Mouse (Mus musculus): ENCODE measurements around the gene Rxfp3. TPM values are rescaled to one million over a fixed set of nuclear protein-coding genes. Genes with fewer than 3 reads are reported as not detected.

Rxfp3 gene
- polyA plus RNA-seq, 1 experiment from 2014 or later = not detected

GRCm38 (mm10) chr15:11036535-11037375 lies 1.0 kb downstream of the Rxfp3 start:
- in situ Hi-C loops (cut with MboI; ENCODE audit: low pct_unique_long_range_greater_than_20kb) = loop anchor here (5.0 to 25.0 kb wide), 3 partner anchors 286 to 926 kb away; no protein-coding TSS in a partner anchor
- ChIA-PET POLR2A (interaction anchor here (0.7 to 1.6 kb wide), 2 partner anchors 28 to 116 kb away, joined by 3 to 4 read pairs; partner anchors contain the start of gene Adamts12), CTCF (interaction anchor here (4.6 kb wide), 1 partner anchor 343 kb away, joined by 30 read pairs; no protein-coding TSS in a partner anchor)
- ATAC-seq = no peak
- H3K27me3 ChIP-seq = peaks cover 52% of the 10 kb centered on the region
- no peak for DNase-seq (ENCODE audit: low read depth, low spot score)
- TF ChIP-seq CTCF (IDR thresholded peaks at IDR 0.05) = no peak

- ATAC-seq (no peak), DNase-seq (ENCODE audit: low read depth, low spot score) (no peak)
- POLR2A ChIA-PET = no interaction called here
- no peak for TF ChIP-seq CTCF (IDR thresholded peaks at IDR 0.05)
- peaks cover 52% of the 10 kb centered on the region for H3K27me3 ChIP-seq
- in situ Hi-C loops (cut with MboI; ENCODE audit: low pct_unique_long_range_greater_than_20kb) = loop anchor here (5.0 to 25.0 kb wide), 3 partner anchors 286 to 926 kb away; no protein-coding TSS in a partner anchor
- CTCF ChIA-PET = no interaction called here
These were observed 1.8 kb downstream of the Rxfp3 start for GRCm38 (mm10) chr15:11035947-11036474.

- ATAC-seq = no peak
- TF ChIP-seq CTCF (IDR thresholded peaks at IDR 0.05) = no peak
- no peak for DNase-seq (ENCODE audit: low read depth, low spot score)
- H3K27me3 ChIP-seq = peaks cover 32% of the 10 kb centered on the region
- CTCF ChIA-PET = interaction anchor here (1.5 kb wide), 1 partner anchor 14 kb away, joined by 3 read pairs; no protein-coding TSS in a partner anchor
- POLR2A ChIA-PET = no interaction called here
- in situ Hi-C loops (cut with MboI; ENCODE audit: low pct_unique_long_range_greater_than_20kb) = loop anchor here (5.0 to 25.0 kb wide), 2 partner anchors 88 to 932 kb away; no protein-coding TSS in a partner anchor
These were observed 7.6 kb downstream of the Rxfp3 start for GRCm38 (mm10) chr15:11030188-11030587.

- POLR2A ChIA-PET = no interaction called here
- DNase-seq (ENCODE audit: low read depth, low spot score) = no peak
- CTCF ChIA-PET = no interaction called here
- in situ Hi-C loops (cut with MboI; ENCODE audit: low pct_unique_long_range_greater_than_20kb) = loop anchor here (25.0 kb wide), 1 partner anchor 935 kb away; no protein-coding TSS in a partner anchor
- TF ChIP-seq CTCF (IDR thresholded peaks at IDR 0.05) = no peak
- ATAC-seq = no peak
- H3K27me3 ChIP-seq = peaks cover 34% of the 10 kb centered on the region
These were observed 10.8 kb downstream of the Rxfp3 start for GRCm38 (mm10) chr15:11026801-11027561.

- no peak for TF ChIP-seq CTCF (IDR thresholded peaks at IDR 0.05)
- ATAC-seq (no peak), DNase-seq (ENCODE audit: low read depth, low spot score) (no peak)
- ChIA-PET POLR2A (no interaction called here), CTCF (no interaction called here)
- peaks cover 14% of the 10 kb centered on the region for H3K27me3 ChIP-seq
- in situ Hi-C loops (cut with MboI; ENCODE audit: low pct_unique_long_range_greater_than_20kb) = no loop called here
These were observed 22.9 kb downstream of the Rxfp3 start for GRCm38 (mm10) chr15:11014931-11015330.

GRCm38 (mm10) chr15:11010976-11011548 lies 26.7 kb downstream of the Rxfp3 start:
- in situ Hi-C loops (cut with MboI; ENCODE audit: low pct_unique_long_range_greater_than_20kb) = no loop called here
- no peak for TF ChIP-seq CTCF (IDR thresholded peaks at IDR 0.05)
- ChIA-PET CTCF (no interaction called here), POLR2A (no interaction called here)
- peaks cover 22% of the 10 kb centered on the region for H3K27me3 ChIP-seq
- no peak for DNase-seq (ENCODE audit: low read depth, low spot score)
- ATAC-seq = no peak

GRCm38 (mm10) chr15:11008756-11009155 lies 29.0 kb downstream of the Rxfp3 start:
- TF ChIP-seq CTCF (IDR thresholded peaks at IDR 0.05) = no peak
- no peak for ATAC-seq
- DNase-seq (ENCODE audit: low read depth, low spot score) = no peak
- in situ Hi-C loops (cut with MboI; ENCODE audit: low pct_unique_long_range_greater_than_20kb) = no loop called here
- ChIA-PET POLR2A (no interaction called here), CTCF (interaction anchor here (0.8 to 1.8 kb wide), 4 partner anchors 14 to 30 kb away, joined by 3 to 5 read pairs (median 4); no protein-coding TSS in a partner anchor)
- peaks cover 22% of the 10 kb centered on the region for H3K27me3 ChIP-seq

GRCm38 (mm10) chr15:11004646-11005045 lies 33.1 kb downstream of the Rxfp3 start:
- TF ChIP-seq CTCF (IDR thresholded peaks at IDR 0.05) = no peak
- POLR2A ChIA-PET = interaction anchor here (0.5 to 0.9 kb wide), 2 partner anchors 24 to 40 kb away, joined by 4 to 7 read pairs; no protein-coding TSS in a partner anchor
- peaks cover 22% of the 10 kb centered on the region for H3K27me3 ChIP-seq
- ATAC-seq (no peak), DNase-seq (ENCODE audit: low read depth, low spot score) (no peak)
- in situ Hi-C loops (cut with MboI; ENCODE audit: low pct_unique_long_range_greater_than_20kb) = no loop called here
- CTCF ChIA-PET = no interaction called here

GRCm38 (mm10) chr15:11003791-11004190 lies 34.0 kb downstream of the Rxfp3 start:
- TF ChIP-seq CTCF (IDR thresholded peaks at IDR 0.05) = no peak
- no peak for ATAC-seq
- ChIA-PET POLR2A (no interaction called here), CTCF (no interaction called here)
- peaks cover 20% of the 10 kb centered on the region for H3K27me3 ChIP-seq
- in situ Hi-C loops (cut with MboI; ENCODE audit: low pct_unique_long_range_greater_than_20kb) = no loop called here
- DNase-seq (ENCODE audit: low read depth, low spot score) = no peak

GRCm38 (mm10) chr15:11000421-11000820 lies 37.4 kb downstream of the Rxfp3 start, which contains the start of gene Slc45a2:
Gene Slc45a2, plus strand, starts transcription at chr15:11000721.
- DNase-seq (ENCODE audit: low read depth, low spot score) (no peak), ATAC-seq (no peak)
- in situ Hi-C loops (cut with MboI; ENCODE audit: low pct_unique_long_range_greater_than_20kb) = no loop called here
- POLR2A ChIA-PET = no interaction called here
- H3K27me3 ChIP-seq = peaks cover 6% of the 10 kb centered on the region
- no peak for TF ChIP-seq CTCF (IDR thresholded peaks at IDR 0.05)
- CTCF ChIA-PET = interaction anchor here (1.0 to 1.3 kb wide), 2 partner anchors 17 to 80 kb away, joined by 3 read pairs; no protein-coding TSS in a partner anchor
